Mouse (Mus musculus) kidney, postnatal 0 days (tissue): ENCODE measurements at regions not wholly inside any gene's neighbourhood (a gene's known extent, or its start where the extent isn't known, plus 50 kb on each side); places are given as distances from the start of the nearest gene placed in this dataset.

Experiments
- ATAC-seq: fragments of 200-750 bp; cut with Nextera tagmentation; replicated peaks from 2 replicates; pipeline ENCODE4 v1.8.0; 2017; ENCODE audit warnings: low read depth, moderate number of reproducible peaks, moderate TSS enrichment, moderate library complexity; ENCODE audit not compliant: low FRiP score
- DNase-seq: peaks from one replicate; pipeline ENCODE4 v3.0.0-alpha.2; 2016; ENCODE audit warnings: low spot score
- H3K27ac ChIP-seq: fragments of 300-500 bp; sonication (generic); 2 replicates; pipeline ENCODE4 v1.5.1; 2014; ENCODE audit warnings: mild to moderate bottlenecking
- H3K27me3 ChIP-seq: fragments of 300-500 bp; sonication (generic); 2 replicates; pipeline ENCODE4 v1.6.1; 2014; ENCODE audit warnings: low read length, mixed read lengths; ENCODE audit not compliant: insufficient read depth
- H3K36me3 ChIP-seq: fragments of 300-500 bp; sonication (generic); 2 replicates; pipeline ENCODE4 v1.6.1; 2014; ENCODE audit warnings: low read length, mixed read lengths; ENCODE audit not compliant: insufficient read depth
- H3K4me1 ChIP-seq: fragments of 300-500 bp; sonication (generic); replicated peaks from 2 replicates; pipeline ENCODE4 v1.6.1; 2014; ENCODE audit warnings: antibody characterized with exemption, low read length, mixed read lengths; ENCODE audit not compliant: insufficient read depth
- H3K4me2 ChIP-seq: fragments of 300-500 bp; sonication (generic); 2 replicates; pipeline ENCODE4 v1.6.1; 2014; ENCODE audit warnings: mild to moderate bottlenecking, low read length, moderate library complexity, mixed read lengths
- H3K4me3 ChIP-seq: fragments of 300-500 bp; sonication (generic); replicated peaks from 2 replicates; pipeline ENCODE4 v1.5.1; 2014; ENCODE audit warnings: low read depth, low read length
- H3K9ac ChIP-seq: fragments of 300-500 bp; sonication (generic); 2 replicates; pipeline ENCODE4 v1.6.1; 2014; ENCODE audit warnings: low read depth, low read length
- H3K9me3 ChIP-seq: fragments of 300-500 bp; sonication (generic); replicated peaks from 2 replicates; pipeline ENCODE4 v1.6.1; 2016; ENCODE audit warnings: low read length, inconsistent platforms, mixed read lengths
- CTCF ChIP-seq: IDR thresholded peaks from 2 replicates; pipeline ENCODE4 v1.5.1; 2016; ENCODE audit warnings: antibody characterized with exemption, low read depth, mild to moderate bottlenecking, moderate library complexity
- WGBS: fragments of 180-500 bp; shearing (Covaris S2); extraction: QIAGEN DNeasy Blood & Tissue Kit; methylation state at CpG from one replicate; pipeline ENCODE4 v1.1.7; 2014; 5-methylcytosine and 5-hydroxymethylcytosine counted together

- H3K36me3 ChIP-seq: no peaks in the 10 kb centered on the region
- H3K4me2 ChIP-seq: no peak overlapping the region
- no peaks in the 10 kb centered on the region for H3K4me1 ChIP-seq
- ATAC-seq (no peak), DNase-seq (no peak)
- no peaks in the 10 kb centered on the region for H3K27me3 ChIP-seq
- no peak overlapping the region for H3K27ac ChIP-seq
- no peak for TF ChIP-seq CTCF
- H3K9me3 ChIP-seq: no peaks in the 10 kb centered on the region
- no peak overlapping the region for H3K4me3 ChIP-seq
- no peak overlapping the region for H3K9ac ChIP-seq
Observed at GRCm38 (mm10) chr3:156198688-156199087, 362.9 kb upstream of the Negr1 start.

- Histone ChIP-seq H3K9ac (no peak overlapping the region), H3K9me3 (no peaks in the 10 kb centered on the region), H3K4me1 (no peaks in the 10 kb centered on the region), H3K4me3 (no peak overlapping the region), H3K27me3 (no peaks in the 10 kb centered on the region), H3K36me3 (no peaks in the 10 kb centered on the region), H3K4me2 (no peak overlapping the region), H3K27ac (no peak overlapping the region)
- ATAC-seq (no peak), DNase-seq (no peak)
- TF ChIP-seq CTCF: no peak
Observed at GRCm38 (mm10) chr3:156199749-156200467, 361.7 kb upstream of the Negr1 start.

- H3K27ac ChIP-seq: no peak overlapping the region
- H3K9me3 ChIP-seq: no peaks in the 10 kb centered on the region
- no peak for TF ChIP-seq CTCF
- no peak for DNase-seq
- no peak for ATAC-seq
- WGBS: 86% methylated on average over 3 of the region's 3 CpGs
- no peaks in the 10 kb centered on the region for H3K36me3 ChIP-seq
- no peak overlapping the region for H3K4me2 ChIP-seq
- H3K27me3 ChIP-seq: no peaks in the 10 kb centered on the region
- no peak overlapping the region for H3K9ac ChIP-seq
- H3K4me3 ChIP-seq: no peak overlapping the region
- no peaks in the 10 kb centered on the region for H3K4me1 ChIP-seq
Observed at GRCm38 (mm10) chr3:156205246-156205645, 356.3 kb upstream of the Negr1 start.

GRCm38 (mm10) chr3:156208420-156208819 is 353.2 kb upstream of the Negr1 start:
- Histone ChIP-seq H3K9me3 (no peaks in the 10 kb centered on the region), H3K27ac (no peak overlapping the region), H3K4me2 (no peak overlapping the region), H3K9ac (no peak overlapping the region), H3K4me1 (no peaks in the 10 kb centered on the region), H3K4me3 (no peak overlapping the region), H3K36me3 (no peaks in the 10 kb centered on the region), H3K27me3 (no peaks in the 10 kb centered on the region)
- no peak for DNase-seq
- 33% methylated on average over 1 of the region's 1 CpGs for WGBS
- ATAC-seq: no peak
- TF ChIP-seq CTCF: no peak

- Histone ChIP-seq H3K9me3 (no peaks in the 10 kb centered on the region), H3K27ac (no peak overlapping the region), H3K4me1 (no peaks in the 10 kb centered on the region), H3K9ac (no peak overlapping the region), H3K4me2 (no peak overlapping the region), H3K36me3 (no peaks in the 10 kb centered on the region), H3K4me3 (no peak overlapping the region), H3K27me3 (no peaks in the 10 kb centered on the region)
- DNase-seq (no peak), ATAC-seq (no peak)
- WGBS: 84% methylated on average over 4 of the region's 4 CpGs
- no peak for TF ChIP-seq CTCF
Observed at GRCm38 (mm10) chr3:156210827-156211226, 350.8 kb upstream of the Negr1 start.

GRCm38 (mm10) chr3:156214823-156215222 is 346.8 kb upstream of the Negr1 start:
- H3K9ac ChIP-seq: no peak overlapping the region
- no peak for ATAC-seq

GRCm38 (mm10) chr3:156232111-156232510 is 329.5 kb upstream of the Negr1 start:
- ATAC-seq (no peak), DNase-seq (no peak)
- no peak overlapping the region for H3K27ac ChIP-seq
- H3K4me2 ChIP-seq: no peak overlapping the region
- no peaks in the 10 kb centered on the region for H3K4me1 ChIP-seq
- TF ChIP-seq CTCF: no peak
- no peak overlapping the region for H3K9ac ChIP-seq
- no peaks in the 10 kb centered on the region for H3K27me3 ChIP-seq
- H3K36me3 ChIP-seq: no peaks in the 10 kb centered on the region
- WGBS: 85% methylated on average over 2 of the region's 2 CpGs
- H3K4me3 ChIP-seq: no peak overlapping the region
- H3K9me3 ChIP-seq: no peaks in the 10 kb centered on the region

More at GRCm38 (mm10) chr3:156214823-156215222, 346.8 kb upstream of the Negr1 start:
- WGBS: 64% methylated on average over 1 of the region's 1 CpGs
- no peaks in the 10 kb centered on the region for H3K4me1 ChIP-seq
- no peaks in the 10 kb centered on the region for H3K9me3 ChIP-seq
- no peak for DNase-seq
- H3K4me2 ChIP-seq: no peak overlapping the region
- no peak overlapping the region for H3K27ac ChIP-seq
- no peaks in the 10 kb centered on the region for H3K27me3 ChIP-seq
- no peaks in the 10 kb centered on the region for H3K36me3 ChIP-seq
- no peak overlapping the region for H3K4me3 ChIP-seq
- no peak for TF ChIP-seq CTCF
